Mouse (Mus musculus) lung, postnatal 0 days (tissue): ENCODE measurements at regions not wholly inside any gene's neighbourhood (a gene's known extent, or its start where the extent isn't known, plus 50 kb on each side); places are given as distances from the start of the nearest gene placed in this dataset.

Source experiments
- ATAC-seq: fragments of 200-750 bp; cut with Nextera tagmentation; 2 replicates; pipeline ENCODE4 v1.8.0; 2017; ENCODE audit warnings: moderate library complexity
- DNase-seq: peaks from one replicate; pipeline ENCODE4 v3.0.0-alpha.2; 2016; ENCODE audit warnings: low spot score
- H3K27ac ChIP-seq: fragments of 300-500 bp; sonication (generic); 2 replicates; pipeline ENCODE4 v1.5.1; 2014; ENCODE audit warnings: antibody characterized with exemption, mild to moderate bottlenecking, low read length, mixed read lengths
- H3K27me3 ChIP-seq: fragments of 300-500 bp; sonication (generic); replicated peaks from 2 replicates; pipeline ENCODE4 v1.6.1; 2014; ENCODE audit warnings: low read length, mixed read lengths; ENCODE audit not compliant: insufficient read depth
- H3K36me3 ChIP-seq: fragments of 300-500 bp; sonication (generic); 2 replicates; pipeline ENCODE4 v1.6.1; 2014; ENCODE audit warnings: low read length, mixed read lengths; ENCODE audit not compliant: insufficient read depth
- H3K4me1 ChIP-seq: fragments of 300-500 bp; sonication (generic); 2 replicates; pipeline ENCODE4 v1.6.1; 2014; ENCODE audit warnings: antibody characterized with exemption, low read depth, low read length, mixed read lengths; ENCODE audit not compliant: insufficient read depth
- H3K4me2 ChIP-seq: fragments of 300-500 bp; sonication (generic); replicated peaks from 2 replicates; pipeline ENCODE4 v1.6.1; 2014; ENCODE audit warnings: low read depth, mild to moderate bottlenecking, low read length, moderate library complexity, mixed read lengths
- H3K4me3 ChIP-seq: fragments of 300-500 bp; sonication (generic); 2 replicates; pipeline ENCODE4 v1.5.1; 2014; ENCODE audit warnings: low read depth, low read length
- H3K9ac ChIP-seq: fragments of 300-500 bp; sonication (generic); replicated peaks from 2 replicates; pipeline ENCODE4 v1.6.1; 2014; ENCODE audit warnings: low read depth, mild to moderate bottlenecking
- H3K9me3 ChIP-seq: fragments of 300-500 bp; sonication (generic); 2 replicates; pipeline ENCODE4 v1.6.1; 2016; ENCODE audit warnings: low read length, mixed read lengths
- CTCF ChIP-seq: IDR thresholded peaks from 2 replicates; pipeline ENCODE4 v1.5.1; 2016; ENCODE audit warnings: antibody characterized with exemption, mild to moderate bottlenecking
- EP300 ChIP-seq: IDR thresholded peaks from 2 replicates; pipeline ENCODE4 v1.6.1; 2016; ENCODE audit warnings: antibody characterized with exemption, mild to moderate bottlenecking, control low read depth
- WGBS: fragments of 180-500 bp; shearing (Covaris S2); extraction: QIAGEN DNeasy Blood & Tissue Kit; methylation state at CpG from one replicate; pipeline ENCODE4 v1.1.7; 2014; 5-methylcytosine and 5-hydroxymethylcytosine counted together

DNA sequence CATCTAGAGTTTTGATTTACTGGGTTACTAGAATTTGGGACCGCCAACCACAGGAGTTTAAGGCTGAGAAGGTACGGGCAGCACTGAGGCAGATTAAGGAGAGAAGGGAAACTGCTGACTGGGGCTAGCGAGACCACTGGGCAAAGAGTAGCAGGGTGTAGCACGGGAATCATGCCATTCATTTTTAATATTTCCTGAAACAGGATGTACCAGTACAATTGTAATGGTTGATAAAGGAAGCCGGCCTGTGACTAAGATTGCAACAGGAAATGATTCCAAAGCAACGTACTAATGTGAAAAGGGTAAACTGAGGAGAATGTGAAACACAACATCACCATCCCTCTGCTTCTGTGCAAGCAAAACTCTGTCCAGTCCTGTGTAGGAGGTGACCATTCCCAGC is 118.3 kb upstream of the Ift57 start:
- peak; percentile 28 for DNase-seq
- H3K27ac ChIP-seq, result no peak overlapping the region
- WGBS, result 70% methylated on average over 6 of the region's 6 CpGs

DNA sequence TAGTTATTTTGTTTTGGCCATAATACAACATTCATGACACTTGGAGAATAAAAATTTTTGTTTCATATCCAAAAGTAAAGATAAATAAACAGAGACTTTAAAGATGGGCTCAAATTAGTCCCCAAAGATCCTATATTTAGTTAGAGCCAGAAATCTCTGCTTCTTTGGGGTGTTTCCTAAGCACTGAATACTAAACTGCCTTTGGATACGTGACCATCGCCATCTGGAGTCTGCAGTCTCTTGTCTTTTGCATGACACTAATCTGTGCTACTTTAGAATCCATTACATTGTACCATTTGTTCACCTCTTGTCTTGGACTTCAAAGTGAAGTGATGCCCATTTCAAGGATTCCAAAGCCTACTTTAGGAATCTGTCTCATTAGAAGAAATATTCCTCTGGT is 92.5 kb upstream of the Ift57 start:
- DNase-seq (no peak), ATAC-seq (no peak)
- Histone ChIP-seq H3K9me3 (no peaks in the 10 kb centered on the region), H3K27me3 (no peaks in the 10 kb centered on the region), H3K9ac (no peak overlapping the region), H3K36me3 (no peaks in the 10 kb centered on the region), H3K4me3 (no peak overlapping the region), H3K4me1 (no peaks in the 10 kb centered on the region), H3K4me2 (no peak overlapping the region), H3K27ac (no peak overlapping the region)
- 47% methylated on average over 2 of the region's 2 CpGs for WGBS
- TF ChIP-seq EP300, result no peak
- TF ChIP-seq CTCF, result no peak

More for the DNA sequence above, 118.3 kb upstream of the Ift57 start:
- H3K4me3 ChIP-seq, result no peak overlapping the region
- no peaks in the 10 kb centered on the region for H3K27me3 ChIP-seq
- H3K4me2 ChIP-seq, result no peak overlapping the region
- H3K9ac ChIP-seq, result no peak overlapping the region
- no peaks in the 10 kb centered on the region for H3K4me1 ChIP-seq
- H3K36me3 ChIP-seq, result no peaks in the 10 kb centered on the region
- H3K9me3 ChIP-seq, result no peaks in the 10 kb centered on the region
- TF ChIP-seq CTCF, result no peak
- peak; percentile 85 for TF ChIP-seq EP300
- ATAC-seq, result peak; percentile 75

DNA sequence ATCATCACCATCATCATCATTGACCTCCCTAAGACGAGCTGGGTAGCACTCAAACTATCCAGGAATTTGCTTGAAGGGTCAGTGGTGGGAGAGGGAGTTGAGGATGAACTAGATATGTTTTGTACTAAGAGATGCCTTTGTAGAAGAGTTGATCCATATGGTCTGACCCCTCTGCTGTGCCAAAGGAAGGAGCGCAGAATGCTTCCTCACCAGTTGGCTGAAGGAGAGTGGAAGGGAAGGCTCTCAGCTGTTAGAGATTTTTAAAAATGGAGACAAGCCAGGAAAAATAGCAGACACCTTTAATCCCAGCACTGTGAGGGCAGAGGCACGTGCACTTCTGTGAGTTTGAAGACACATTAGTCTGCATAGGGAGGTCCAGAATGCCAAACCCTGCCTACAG is 84.2 kb upstream of the Ift57 start:
- Histone ChIP-seq H3K27ac (no peak overlapping the region), H3K36me3 (no peaks in the 10 kb centered on the region), H3K4me3 (no peak overlapping the region), H3K4me1 (no peaks in the 10 kb centered on the region), H3K4me2 (no peak overlapping the region), H3K9me3 (no peaks in the 10 kb centered on the region), H3K9ac (no peak overlapping the region), H3K27me3 (no peaks in the 10 kb centered on the region)
- TF ChIP-seq EP300 (no peak), CTCF (no peak)
- peak; percentile 58 for ATAC-seq
- 64% methylated on average over 3 of the region's 3 CpGs for WGBS
- DNase-seq, result peak; percentile 52

GRCm38 (mm10) chr16:49615342-49616020 is 83.6 kb upstream of the Ift57 start:
- Histone ChIP-seq H3K36me3 (no peaks in the 10 kb centered on the region), H3K4me1 (no peaks in the 10 kb centered on the region), H3K4me2 (peak overlapping the region; percentile 30; the same call in 1 of the 2 replicates), H3K9me3 (no peaks in the 10 kb centered on the region), H3K4me3 (no peak overlapping the region), H3K9ac (no peak overlapping the region), H3K27me3 (no peaks in the 10 kb centered on the region), H3K27ac (no peak overlapping the region)
- no peak for ATAC-seq
- DNase-seq, result no peak
- TF ChIP-seq CTCF (no peak), EP300 (no peak)
- 73% methylated on average over 20 of the region's 20 CpGs for WGBS

- DNase-seq (peak; percentile 26), ATAC-seq (no peak)
- H3K27ac ChIP-seq, result no peak overlapping the region
- H3K27me3 ChIP-seq, result no peaks in the 10 kb centered on the region
- H3K36me3 ChIP-seq, result no peaks in the 10 kb centered on the region
- H3K9me3 ChIP-seq, result no peaks in the 10 kb centered on the region
- H3K4me2 ChIP-seq, result peak overlapping the region; percentile 30
- H3K4me1 ChIP-seq, result no peaks in the 10 kb centered on the region
- no peak overlapping the region for H3K4me3 ChIP-seq
- TF ChIP-seq EP300 (no peak), CTCF (no peak)
- WGBS, result 57% methylated on average over 13 of the region's 13 CpGs
- H3K9ac ChIP-seq, result no peak overlapping the region
These were observed 82.7 kb upstream of the Ift57 start for GRCm38 (mm10) chr16:49616263-49616872.

- H3K27me3 ChIP-seq, result no peaks in the 10 kb centered on the region
- TF ChIP-seq EP300 (no peak), CTCF (no peak)
- H3K9me3 ChIP-seq, result no peaks in the 10 kb centered on the region
- no peak overlapping the region for H3K9ac ChIP-seq
- H3K27ac ChIP-seq, result no peak overlapping the region
- H3K4me2 ChIP-seq, result no peak overlapping the region
- H3K4me1 ChIP-seq, result no peaks in the 10 kb centered on the region
- DNase-seq, result no peak
- H3K4me3 ChIP-seq, result no peak overlapping the region
- H3K36me3 ChIP-seq, result no peaks in the 10 kb centered on the region
- ATAC-seq, result no peak
- 82% methylated on average over 5 of the region's 5 CpGs for WGBS
These were observed 65.5 kb upstream of the Ift57 start for GRCm38 (mm10) chr16:49633502-49633901.
